Mouse (Mus musculus) G1E (cell line): ENCODE results near the gene Golm1.

Source experiments
- CTCF ChIP-seq: IDR thresholded peaks from 2 replicates; pipeline ENCODE4 v1.5.1; 2012; ENCODE audit warnings: low read depth, low read length, inconsistent platforms, mixed read lengths
- GATA1 ChIP-seq: IDR thresholded peaks from 2 replicates; pipeline ENCODE4 v1.6.1; 2012; ENCODE audit warnings: borderline replicate concordance, low read length, inconsistent platforms, mixed read lengths
- GATA2 ChIP-seq: IDR thresholded peaks from 2 replicates; pipeline ENCODE4 v1.6.1; 2012; ENCODE audit warnings: low read depth, low read length, inconsistent platforms, borderline replicate concordance
- POLR2AphosphoS5 ChIP-seq: IDR thresholded peaks from 2 replicates; pipeline ENCODE4 v1.6.1; 2012; ENCODE audit warnings: low read depth, low read length, inconsistent platforms; ENCODE audit not compliant: insufficient replicate concordance
- TAL1 ChIP-seq: conservative IDR thresholded peaks from 2 replicates; pipeline ENCODE4 v1.6.1; 2012; ENCODE audit warnings: low read depth, low read length, inconsistent platforms, mixed read lengths

DNA sequence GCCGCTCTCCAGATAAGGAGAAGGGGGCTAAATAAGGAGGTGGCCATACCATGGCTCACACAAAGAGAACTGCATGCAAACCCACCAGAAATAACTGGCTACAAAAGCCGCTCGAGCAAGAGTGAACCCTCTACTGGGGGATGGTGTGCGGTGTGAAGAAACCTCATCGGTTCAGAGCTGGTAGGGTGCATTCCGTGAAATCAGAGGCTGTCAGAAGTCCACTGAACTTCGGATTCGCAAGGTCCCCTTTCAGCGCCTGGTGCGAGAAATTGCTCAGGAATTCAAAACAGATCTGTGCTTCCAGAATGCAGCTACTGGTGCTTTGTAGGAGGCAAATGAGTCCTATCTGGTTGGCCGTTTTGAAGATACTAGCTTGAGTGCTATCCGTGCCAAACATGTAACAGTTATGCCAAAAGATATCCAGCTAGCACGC lies 12.7 kb upstream of the Golm1 start:
- TF ChIP-seq CTCF (no peak), GATA1 (no peak), TAL1 (no peak), POLR2AphosphoS5 (no peak), GATA2 (no peak)
